Mouse (Mus musculus): ENCODE results near the gene Scp2. TPM values are rescaled to one million over a fixed set of nuclear protein-coding genes. Genes with fewer than 3 reads are reported as not detected.
"Not testable (repeated sequence)": the region's sequence is repeated elsewhere in the genome, so short reads cannot be mapped to it uniquely, and the experiment has no call there.

Gene Scp2
- polyA plus RNA-seq, 1 experiment from 2014 or later: 311 TPM

DNA sequence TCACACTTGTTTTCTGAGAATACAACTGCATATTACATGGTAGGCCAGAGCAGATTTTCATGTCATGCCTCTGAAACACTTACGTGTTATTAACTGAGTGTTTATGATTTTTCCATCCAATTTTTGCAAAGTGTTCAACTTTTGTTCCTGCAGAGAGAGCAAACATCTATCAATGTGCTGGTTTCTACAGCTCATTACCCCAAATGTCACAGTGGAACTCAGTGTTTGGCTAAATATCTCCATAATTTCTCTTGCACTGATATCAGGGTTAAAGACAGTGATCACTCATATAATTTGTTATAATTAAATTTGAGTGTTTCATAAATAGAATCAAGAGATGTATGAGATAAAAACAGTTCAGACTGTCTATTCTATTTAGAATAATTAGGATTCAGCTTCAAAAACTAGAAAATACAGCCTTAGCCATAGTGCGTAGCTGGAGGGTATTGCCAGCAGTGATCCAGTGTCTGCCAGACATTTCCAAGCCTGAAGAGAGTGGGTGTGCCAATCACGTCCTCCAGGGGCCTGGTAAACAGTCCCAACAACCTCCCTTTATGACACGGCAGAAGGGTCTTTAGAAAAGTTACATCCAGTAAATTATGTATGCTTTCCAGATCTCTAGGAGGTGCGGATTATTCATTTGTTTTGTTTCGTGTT lies 51.9 kb downstream of the Scp2 start:
- peak overlapping the region; percentile 65 for H3K27ac ChIP-seq
- no peak overlapping the region for H3K4me2 ChIP-seq
- no peaks in the 10 kb centered on the region for H3K9me3 ChIP-seq
- no peak overlapping the region for H3K4me3 ChIP-seq
- no peaks in the 10 kb centered on the region for H3K4me1 ChIP-seq
- peak; percentile 94 for ATAC-seq (ENCODE audit: borderline replicate concordance, extremely low read depth, low FRiP score, low TSS enrichment)
- H3K9ac ChIP-seq: no peak overlapping the region
- 41% methylated on average over 6 of the region's 6 CpGs for WGBS
- H3K36me3 ChIP-seq: peaks cover 6% of the 10 kb centered on the region; the same call in 1 of the 2 replicates
- H3K27me3 ChIP-seq: no peaks in the 10 kb centered on the region

- no peak overlapping the region for H3K9ac ChIP-seq
- H3K4me1 ChIP-seq: peaks cover 4% of the 10 kb centered on the region; the same call in 1 of the 2 replicates
- H3K4me3 ChIP-seq: no peak overlapping the region
- no peaks in the 10 kb centered on the region for H3K27me3 ChIP-seq
- no peak for ATAC-seq (ENCODE audit: borderline replicate concordance, extremely low read depth, low FRiP score, low TSS enrichment)
- no peak overlapping the region for H3K27ac ChIP-seq
- WGBS: 60% methylated on average over 2 of the region's 2 CpGs
- H3K36me3 ChIP-seq: no peaks in the 10 kb centered on the region
- H3K4me2 ChIP-seq: no peak overlapping the region
- H3K9me3 ChIP-seq: no peaks in the 10 kb centered on the region
Measured at GRCm38 (mm10) chr4:108083993-108084392, 60.8 kb downstream of the Scp2 start.

- Histone ChIP-seq H3K27me3 (no peaks in the 10 kb centered on the region), H3K9me3 (no peaks in the 10 kb centered on the region), H3K4me3 (no peak overlapping the region), H3K27ac (no peak overlapping the region), H3K36me3 (no peaks in the 10 kb centered on the region), H3K4me1 (peaks cover 4% of the 10 kb centered on the region; the same call in 1 of the 2 replicates), H3K4me2 (no peak overlapping the region), H3K9ac (no peak overlapping the region)
- ATAC-seq (ENCODE audit: borderline replicate concordance, extremely low read depth, low FRiP score, low TSS enrichment): no peak
- WGBS: 74% methylated on average over 6 of the region's 6 CpGs
Measured at GRCm38 (mm10) chr4:108083032-108083735, 61.6 kb downstream of the Scp2 start.

DNA sequence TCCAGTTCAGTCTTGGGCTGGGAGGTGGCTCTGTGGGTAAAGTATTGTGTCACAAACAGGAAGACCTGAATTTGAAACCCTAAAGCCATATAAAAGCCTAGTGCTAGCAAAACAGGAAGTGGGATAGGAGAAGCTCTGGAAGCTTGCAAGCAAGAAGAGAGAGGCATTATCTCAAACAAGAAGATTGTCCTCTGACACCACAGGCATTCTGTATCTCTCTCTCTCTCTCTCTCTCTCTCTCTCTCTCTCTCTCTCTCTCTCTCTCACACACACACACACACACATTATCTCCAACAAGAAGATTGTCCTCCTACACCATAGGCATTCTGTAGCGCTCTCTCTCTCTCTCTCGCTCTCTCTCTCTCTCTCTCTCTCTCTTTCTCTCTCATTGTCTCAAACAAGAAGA lies 62.4 kb downstream of the Scp2 start:
- no peak for ATAC-seq (ENCODE audit: borderline replicate concordance, extremely low read depth, low FRiP score, low TSS enrichment)
- H3K9me3 ChIP-seq: no peaks in the 10 kb centered on the region
- H3K9ac ChIP-seq: no peak overlapping the region
- H3K4me2 ChIP-seq: no peak overlapping the region
- no peaks in the 10 kb centered on the region for H3K36me3 ChIP-seq
- no peak overlapping the region for H3K27ac ChIP-seq
- no peak overlapping the region for H3K4me3 ChIP-seq
- H3K4me1 ChIP-seq: peaks cover 4% of the 10 kb centered on the region; the same call in 1 of the 2 replicates
- H3K27me3 ChIP-seq: no peaks in the 10 kb centered on the region
- WGBS: 93% methylated on average over 2 of the region's 2 CpGs

GRCm38 (mm10) chr4:108080876-108081275 lies 63.9 kb downstream of the Scp2 start:
- Histone ChIP-seq H3K27ac (no peak overlapping the region), H3K27me3 (no peaks in the 10 kb centered on the region), H3K4me2 (no peak overlapping the region), H3K4me1 (peaks cover 4% of the 10 kb centered on the region; the same call in 1 of the 2 replicates), H3K4me3 (no peak overlapping the region), H3K9me3 (no peaks in the 10 kb centered on the region), H3K36me3 (no peaks in the 10 kb centered on the region), H3K9ac (no peak overlapping the region)
- 76% methylated on average over 5 of the region's 5 CpGs for WGBS
- ATAC-seq (ENCODE audit: borderline replicate concordance, extremely low read depth, low FRiP score, low TSS enrichment): no peak

DNA sequence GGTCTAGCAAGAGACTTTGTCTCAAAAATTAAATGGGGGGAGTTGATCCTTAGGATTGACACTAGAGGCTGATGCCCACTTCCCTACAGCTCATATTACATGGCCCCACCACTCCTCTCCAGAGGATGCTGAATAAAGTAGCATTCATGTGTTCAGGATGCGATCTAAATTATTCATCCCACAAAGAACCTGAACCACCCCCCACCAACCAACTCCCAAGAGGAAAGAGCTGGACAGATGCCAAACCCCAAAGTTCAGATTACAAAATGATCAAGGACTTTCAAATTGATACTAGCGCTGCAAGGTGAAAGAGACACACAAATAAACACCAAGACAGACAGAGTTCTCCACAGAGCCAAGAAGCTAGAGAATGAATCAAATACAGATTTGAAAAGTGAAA lies 65.0 kb downstream of the Scp2 start:
- Histone ChIP-seq H3K9me3 (no peaks in the 10 kb centered on the region), H3K36me3 (no peaks in the 10 kb centered on the region), H3K9ac (no peak overlapping the region), H3K27me3 (no peaks in the 10 kb centered on the region), H3K27ac (0 out of 2 replicates have a peak overlapping the region, but pooled peaks have one; percentile 20), H3K4me3 (no peak overlapping the region), H3K4me2 (no peak overlapping the region), H3K4me1 (peaks cover 4% of the 10 kb centered on the region; the same call in 1 of the 2 replicates)
- 40% methylated on average over 2 of the region's 2 CpGs for whole genome bisulfite sequencing
- no peak for ATAC-seq (ENCODE audit: borderline replicate concordance, extremely low read depth, low FRiP score, low TSS enrichment)

DNA sequence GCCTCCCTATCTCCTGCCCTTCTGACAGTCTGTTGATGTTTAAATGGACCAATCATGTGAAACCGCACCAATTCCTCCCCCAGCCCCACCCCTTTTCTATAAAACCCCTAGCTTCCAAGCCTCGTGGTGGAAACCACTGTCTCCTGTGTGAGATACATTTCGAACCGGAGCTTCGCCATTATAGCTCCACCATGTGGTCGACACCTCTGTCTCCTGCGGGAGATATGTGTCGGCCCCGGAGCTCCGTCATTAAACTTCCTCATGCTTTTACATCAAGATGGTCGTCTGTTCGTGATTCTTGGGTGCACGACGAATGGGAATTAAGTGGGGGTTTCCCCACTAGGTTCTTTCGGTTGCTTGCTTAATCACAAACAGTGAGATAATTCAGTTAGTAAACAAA lies 65.6 kb downstream of the Scp2 start:
- not testable (repeated sequence) for H3K27me3 ChIP-seq; ATAC-seq (ENCODE audit: borderline replicate concordance, extremely low read depth, low FRiP score, low TSS enrichment); H3K4me1 ChIP-seq; H3K9me3 ChIP-seq; H3K4me3 ChIP-seq; H3K27ac ChIP-seq; H3K36me3 ChIP-seq; H3K9ac ChIP-seq; H3K4me2 ChIP-seq
- 72% methylated on average over 15 of the region's 15 CpGs for whole genome bisulfite sequencing

DNA sequence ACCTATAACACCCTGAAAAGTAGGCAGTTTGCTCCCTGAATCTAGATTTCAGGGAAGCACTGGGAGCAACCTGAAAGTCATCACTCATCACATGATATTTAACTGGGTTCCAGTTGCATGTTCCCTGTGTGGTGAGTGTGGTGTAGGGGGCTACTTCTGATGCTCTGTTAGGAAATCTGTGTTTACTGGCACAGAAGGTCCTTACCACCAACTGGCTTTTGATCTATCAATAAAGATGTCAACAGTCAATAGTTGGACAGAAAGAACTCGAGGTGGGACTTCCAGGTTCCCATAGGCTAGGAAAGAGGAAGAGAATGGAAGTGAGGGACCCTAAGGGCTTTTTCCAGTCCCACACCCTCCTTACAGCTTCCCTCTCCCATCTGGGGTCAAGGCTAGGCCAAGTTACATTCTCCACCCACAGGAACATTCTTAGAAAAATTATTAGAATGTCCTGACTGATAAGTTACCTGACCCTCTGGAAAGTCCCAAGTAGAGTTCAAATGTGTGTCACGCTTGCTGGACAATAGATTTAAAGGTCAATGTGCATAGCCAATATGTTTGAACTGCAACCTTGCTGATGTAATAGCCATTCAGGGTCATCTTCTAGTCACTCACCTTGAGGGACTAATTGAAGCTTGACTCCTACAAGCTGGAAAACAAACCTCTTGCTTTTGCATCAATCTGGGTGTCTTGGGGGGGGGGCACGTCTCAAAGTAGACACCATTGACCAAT lies 67.4 kb downstream of the Scp2 start:
- Histone ChIP-seq H3K9ac (no peak overlapping the region), H3K36me3 (no peaks in the 10 kb centered on the region), H3K27me3 (no peaks in the 10 kb centered on the region), H3K9me3 (no peaks in the 10 kb centered on the region), H3K27ac (no peak overlapping the region), H3K4me3 (no peak overlapping the region), H3K4me2 (no peak overlapping the region), H3K4me1 (peaks cover 12% of the 10 kb centered on the region; the same call in 1 of the 2 replicates)
- WGBS: 67% methylated on average over 3 of the region's 3 CpGs
- no peak for ATAC-seq (ENCODE audit: borderline replicate concordance, extremely low read depth, low FRiP score, low TSS enrichment)

DNA sequence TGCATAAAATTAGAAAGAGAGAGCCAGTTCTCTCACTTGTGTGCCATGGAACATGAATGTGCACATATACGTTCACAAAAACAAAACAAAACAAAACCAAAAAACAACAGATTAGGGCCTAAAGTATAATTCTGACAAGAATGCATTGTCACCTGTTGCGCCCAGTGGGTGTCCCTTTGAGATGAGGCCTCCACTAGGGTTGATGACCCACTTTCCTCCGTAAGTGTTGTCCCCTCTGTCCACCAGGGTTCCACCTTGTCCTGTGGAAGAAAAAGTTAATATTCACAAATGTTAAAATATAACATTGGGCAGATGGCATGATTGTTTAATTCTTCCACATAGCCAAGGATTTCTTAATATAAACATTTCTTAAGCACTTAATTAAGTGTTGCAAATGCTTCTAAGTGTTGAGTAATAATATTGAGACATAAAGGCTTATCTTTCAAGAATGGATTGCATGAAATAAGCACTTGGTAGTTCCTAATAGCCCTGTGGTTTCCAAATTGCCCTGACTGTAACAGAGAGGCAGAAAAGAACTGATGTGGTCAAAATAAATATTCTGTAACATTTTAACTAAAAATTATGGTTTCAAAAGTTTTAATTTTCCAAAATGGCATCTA lies 70.5 kb downstream of the Scp2 start:
- H3K36me3 ChIP-seq: no peaks in the 10 kb centered on the region
- H3K9ac ChIP-seq: no peak overlapping the region
- no peaks in the 10 kb centered on the region for H3K9me3 ChIP-seq
- no peaks in the 10 kb centered on the region for H3K27me3 ChIP-seq
- no peak overlapping the region for H3K4me3 ChIP-seq
- peak overlapping the region; percentile 79 for H3K27ac ChIP-seq
- 0 out of 2 replicates have a peak, but pooled peaks have one; percentile 43 for ATAC-seq (ENCODE audit: borderline replicate concordance, extremely low read depth, low FRiP score, low TSS enrichment)
- WGBS: 54% methylated on average over 3 of the region's 3 CpGs
- no peak overlapping the region for H3K4me2 ChIP-seq
- H3K4me1 ChIP-seq: peaks cover 20% of the 10 kb centered on the region; the same call in 1 of the 2 replicates

DNA sequence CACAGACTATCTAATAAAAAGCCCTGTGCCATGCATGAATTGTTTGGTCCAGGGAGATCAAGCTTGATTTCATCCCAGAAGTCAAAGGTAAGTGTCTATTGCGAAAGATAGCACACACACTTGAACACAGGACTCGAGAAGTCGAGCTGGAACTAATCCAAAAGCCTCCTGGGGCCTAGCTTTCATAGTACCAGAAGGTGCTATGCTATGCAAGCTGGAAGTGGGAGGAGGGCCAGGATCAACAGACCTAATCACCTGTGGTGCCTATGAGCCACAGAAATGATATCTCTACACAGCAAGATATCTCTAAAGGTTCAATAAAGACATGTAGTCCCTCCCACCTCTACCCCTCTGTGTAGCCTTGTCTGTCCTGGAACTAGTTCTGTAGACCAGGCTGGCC lies 72.7 kb downstream of the Scp2 start:
- WGBS: 71% methylated on average over 3 of the region's 3 CpGs
- no peak for ATAC-seq (ENCODE audit: borderline replicate concordance, extremely low read depth, low FRiP score, low TSS enrichment)
- no peaks in the 10 kb centered on the region for H3K9me3 ChIP-seq

GRCm38 (mm10) chr4:108071235-108071901 lies 73.4 kb downstream of the Scp2 start:
- 2% methylated on average over 26 of the region's 26 CpGs for WGBS
- Histone ChIP-seq H3K36me3 (peaks cover 7% of the 10 kb centered on the region; the same call in 1 of the 2 replicates), H3K4me3 (peak overlapping the region; percentile 47), H3K27ac (peak overlapping the region; percentile 38; the same call in 1 of the 2 replicates), H3K9me3 (no peaks in the 10 kb centered on the region), H3K9ac (peak overlapping the region; percentile 42), H3K27me3 (no peaks in the 10 kb centered on the region), H3K4me1 (peaks cover 26% of the 10 kb centered on the region; the same call in 1 of the 2 replicates), H3K4me2 (peak overlapping the region; percentile 64)
- ATAC-seq (ENCODE audit: borderline replicate concordance, extremely low read depth, low FRiP score, low TSS enrichment): peak; percentile 90

More for the DNA sequence above, 72.7 kb downstream of the Scp2 start:
- Histone ChIP-seq H3K36me3 (peaks cover 7% of the 10 kb centered on the region; the same call in 1 of the 2 replicates), H3K4me1 (peaks cover 26% of the 10 kb centered on the region; the same call in 1 of the 2 replicates), H3K9ac (no peak overlapping the region), H3K4me3 (no peak overlapping the region), H3K4me2 (no peak overlapping the region), H3K27ac (no peak overlapping the region), H3K27me3 (no peaks in the 10 kb centered on the region)

Measured in lung, embryonic 15.5 days (tissue).